Mouse (Mus musculus): ENCODE data around the gene Bcar1.

Bcar1 gene

GRCm38 (mm10) chr8:111666751-111667150 lies 76.9 kb downstream of the Bcar1 start:
- DNase-seq: no peak

- DNase-seq: peak; percentile 83 to 84
Measured at GRCm38 (mm10) chr8:111662473-111662872, 81.1 kb downstream of the Bcar1 start.
